Mouse (Mus musculus) kidney, postnatal 14 days (tissue): ENCODE measurements at regions not wholly inside any gene's neighbourhood (a gene's known extent, or its start where the extent isn't known, plus 50 kb on each side); places are given as distances from the start of the nearest gene placed in this dataset.

ENCODE experiments used
- DNase-seq: peaks from one replicate; pipeline ENCODE4 v3.0.0; 2022; ENCODE audit warnings: mixed read lengths

GRCm38 (mm10) chr2:179390486-179390885 lies 51.7 kb upstream of the Cdh4 start:
- no peak for DNase-seq

GRCm38 (mm10) chr2:179390924-179391461 lies 51.2 kb upstream of the Cdh4 start:
- no peak for DNase-seq
